Mouse (Mus musculus) embryonic fibroblast, embryonic 13.5 days (primary cell): ENCODE measurements around the gene Osbpl2.

Experiments
- CTCF ChIP-seq: IDR thresholded peaks from 2 replicates; pipeline ENCODE4 v1.5.1; 2011; ENCODE audit warnings: mild to moderate bottlenecking, control low read depth, low read length, moderate library complexity, borderline replicate concordance; ENCODE audit not compliant: insufficient read depth
- POLR2A ChIP-seq: IDR thresholded peaks from 2 replicates; pipeline ENCODE4 v1.6.1; 2011; ENCODE audit warnings: low read depth, mild to moderate bottlenecking, control low read depth, low read length, moderate library complexity

DNA sequence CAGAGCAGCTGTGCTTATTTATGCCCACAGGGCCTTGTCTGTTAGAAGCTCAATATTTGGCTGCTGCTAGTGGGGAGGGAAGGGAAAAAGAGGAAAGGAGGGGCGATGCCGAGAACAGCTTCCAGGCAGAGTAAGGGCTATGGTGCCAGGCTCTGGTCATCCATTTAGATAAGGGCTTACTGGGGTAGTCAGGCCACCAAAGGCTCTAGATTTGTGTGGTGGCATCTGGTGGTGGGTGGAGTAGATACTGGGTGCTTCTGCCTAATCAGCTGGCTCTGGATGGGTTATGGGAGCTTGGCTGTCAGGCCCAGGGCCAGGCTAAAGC is 86.8 kb downstream of the Osbpl2 start:
- TF ChIP-seq CTCF: no peak
- TF ChIP-seq POLR2A: no peak
